Mouse (Mus musculus) spleen, adult 2 months (tissue): ENCODE measurements around the gene Cyp39a1.

Experiments used
- CTCF ChIP-seq: fragments of 200-500 bp; IDR thresholded peaks from 2 replicates; pipeline ENCODE4 v1.5.1; 2011; ENCODE audit warnings: mild to moderate bottlenecking, inconsistent platforms; ENCODE audit not compliant: insufficient read depth, insufficient read length, insufficient replicate concordance; ENCODE audit errors: extremely low read depth
- POLR2A ChIP-seq: fragments of 200-500 bp; IDR thresholded peaks from 2 replicates; pipeline ENCODE4 v1.6.1; 2011; ENCODE audit warnings: low read depth, low read length, inconsistent platforms

DNA sequence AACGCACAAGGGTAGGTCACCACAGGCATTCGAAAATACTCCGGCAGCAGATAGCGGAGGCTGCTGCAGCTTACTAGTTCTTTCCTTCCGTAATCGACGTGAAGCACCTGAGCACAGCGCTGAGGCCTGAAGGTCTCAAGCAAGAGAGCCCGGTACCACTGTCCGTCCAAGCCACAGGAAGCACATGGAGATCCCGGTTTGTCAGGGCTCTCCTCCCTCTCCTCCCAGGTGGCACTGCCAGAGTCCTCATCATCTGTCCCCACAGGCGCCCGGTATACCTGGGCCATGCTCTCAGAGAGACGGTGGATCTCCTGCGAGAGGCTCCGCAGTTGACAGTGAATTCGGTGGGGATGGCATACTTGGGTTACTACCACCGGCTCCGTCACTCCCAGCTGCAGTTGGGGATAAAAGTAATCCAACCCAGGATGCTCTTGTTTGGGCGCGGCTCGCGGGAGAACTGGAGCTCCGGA is 38.2 kb upstream of the Cyp39a1 start:
- TF ChIP-seq CTCF (no peak), POLR2A (no peak)
